Mouse (Mus musculus): Measurements from ENCODE around the gene Fam171a1. TPM values are rescaled to one million over a fixed set of nuclear protein-coding genes. Genes with fewer than 3 reads are reported as not detected.

The Fam171a1 gene
- total RNA-seq, 2 experiments from 2014 or later: 20.9 to 22.4 TPM

- intact Hi-C loops (cut with DNase I): loop anchor here (2.0 to 5.0 kb wide), 3 partner anchors 41 to 140 kb away; partner anchors contain the start of gene Rpp38
- DNase-seq: peak in 1 of 2 experiments; percentile 23
Measured at GRCm38 (mm10) chr2:3228475-3228874, 114.5 kb downstream of the Fam171a1 start.

DNA sequence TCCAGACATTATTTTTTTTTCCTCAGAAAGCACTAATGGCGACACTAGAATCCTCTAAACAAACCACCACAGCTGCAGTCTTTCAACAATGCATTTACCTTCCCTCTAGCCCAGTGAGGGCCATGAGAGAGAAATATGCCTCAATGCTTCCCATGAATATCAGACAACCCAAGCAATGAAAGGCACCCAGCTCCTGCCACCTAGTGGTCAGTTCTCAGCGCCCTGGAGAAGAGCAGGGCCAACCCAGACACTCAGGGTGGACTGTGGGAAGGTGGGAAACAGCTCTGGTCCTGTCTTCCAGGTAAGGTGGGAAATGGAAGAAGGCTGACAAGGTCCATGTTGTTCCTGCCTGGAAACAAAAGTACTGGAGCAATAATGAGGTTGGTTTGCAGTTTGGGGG lies 115.0 kb downstream of the Fam171a1 start:
- intact Hi-C loops (cut with DNase I): loop anchor here (1.0 to 5.0 kb wide), 4 partner anchors 42 to 140 kb away; partner anchors contain the start of gene Rpp38
- DNase-seq: peak; percentile 72 to 81

DNA sequence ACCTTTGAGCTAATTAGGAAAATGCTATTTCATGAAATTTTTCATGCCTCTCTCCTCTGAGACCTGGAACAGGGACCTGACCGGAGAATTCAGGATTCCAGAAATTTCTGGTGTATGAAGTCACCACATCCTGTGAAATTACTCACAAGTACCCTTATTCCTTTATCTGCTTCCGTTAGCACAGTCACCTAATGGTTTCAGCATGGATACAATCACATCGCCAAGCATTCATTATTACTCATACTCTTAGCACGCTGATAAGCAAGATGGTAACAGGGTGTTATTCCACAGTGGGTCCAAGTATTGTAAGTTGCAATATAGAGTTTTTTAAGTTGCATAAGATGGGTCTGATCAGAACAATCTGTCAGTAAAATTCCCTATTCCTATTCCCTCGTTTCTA lies 125.2 kb downstream of the Fam171a1 start:
- intact Hi-C loops (cut with DNase I): no loop called here
- no peak for DNase-seq

DNA sequence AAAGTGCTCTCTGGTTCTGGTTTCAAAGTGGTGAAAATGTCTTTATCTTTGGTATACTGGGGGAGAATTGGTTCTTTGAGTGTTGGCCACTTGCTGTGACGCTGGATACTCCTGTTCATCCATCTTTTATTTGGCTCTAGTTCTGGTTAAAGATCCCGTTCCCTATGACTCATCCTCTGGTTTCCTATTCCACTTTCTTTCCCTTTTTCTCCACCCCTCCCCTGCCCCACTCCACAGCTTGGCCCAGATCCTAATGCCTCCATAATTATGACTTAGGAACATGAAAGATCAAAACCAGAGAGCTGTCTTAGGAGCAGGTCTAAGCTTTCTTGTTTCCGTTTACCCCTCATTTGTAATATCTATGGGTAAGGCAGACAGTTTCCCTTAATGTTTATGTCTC lies 130.2 kb downstream of the Fam171a1 start:
- DNase-seq: no peak
- intact Hi-C loops (cut with DNase I): no loop called here

- intact Hi-C loops (cut with DNase I): no loop called here
- DNase-seq: no peak
Measured at GRCm38 (mm10) chr2:3251309-3251708, 137.3 kb downstream of the Fam171a1 start.

- DNase-seq: no peak
- intact Hi-C loops (cut with DNase I): no loop called here
Measured at GRCm38 (mm10) chr2:3266466-3266865, 152.4 kb downstream of the Fam171a1 start.

DNA sequence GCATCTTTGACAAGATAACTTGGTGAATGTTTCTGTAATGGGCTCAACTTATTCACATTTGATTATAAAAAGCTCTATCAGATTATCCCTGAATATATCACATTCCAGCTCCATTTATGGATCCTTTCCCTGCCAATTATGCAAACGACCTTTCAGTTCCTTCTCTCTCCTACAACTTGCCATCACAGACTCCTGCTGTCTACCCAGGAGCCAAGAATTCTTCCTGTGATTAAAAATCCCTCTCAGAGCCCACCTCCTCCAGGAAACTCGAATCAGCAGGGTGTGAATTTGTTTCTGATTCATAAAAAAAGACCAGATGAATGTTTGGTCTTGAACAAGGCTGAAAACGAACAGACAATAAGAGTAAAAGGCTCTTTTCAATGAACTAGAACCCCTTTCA lies 153.9 kb downstream of the Fam171a1 start:
- intact Hi-C loops (cut with DNase I): no loop called here
- no peak for DNase-seq

GRCm38 (mm10) chr2:3273349-3273748 lies 159.3 kb downstream of the Fam171a1 start:
- no peak for DNase-seq
- intact Hi-C loops (cut with DNase I): no loop called here

GRCm38 (mm10) chr2:3276106-3276505 lies 162.1 kb downstream of the Fam171a1 start:
- intact Hi-C loops (cut with DNase I): no loop called here
- no peak for DNase-seq

Small RNA genes lying within 50 kb of the gene (microRNA-seq; reads per million reads assigned to microRNA genes)
- 0 reads per million in 2 experiments for gene Gm27306

Other genes with a start within 250 kb of the Fam171a1 start
- 10 to 100 TPM; 11.2 to 12.5 TPM for gene Nmt2, start 170.0 kb downstream of the Fam171a1 start, total RNA-seq (2021)
- 1 to 10 TPM; 4.1 to 4.7 TPM for gene Rpp38, start 218.4 kb downstream of the Fam171a1 start, total RNA-seq (2021)
- gene Acbd7, start 221.9 kb downstream of the Fam171a1 start, total RNA-seq (2021): 1 to 10 TPM in 1 of 2 experiments, under 1 TPM in 1; 0.98 to 1.1 TPM